Mouse (Mus musculus) gastrocnemius, adult 18-20 months (tissue): ENCODE measurements at regions not wholly inside any gene's neighbourhood (a gene's known extent, or its start where the extent isn't known, plus 50 kb on each side); places are given as distances from the start of the nearest gene placed in this dataset.

Experiments
- DNase-seq: peaks from one replicate; pipeline ENCODE4 v3.0.0; 2021; ENCODE audit warnings: low spot score

DNA sequence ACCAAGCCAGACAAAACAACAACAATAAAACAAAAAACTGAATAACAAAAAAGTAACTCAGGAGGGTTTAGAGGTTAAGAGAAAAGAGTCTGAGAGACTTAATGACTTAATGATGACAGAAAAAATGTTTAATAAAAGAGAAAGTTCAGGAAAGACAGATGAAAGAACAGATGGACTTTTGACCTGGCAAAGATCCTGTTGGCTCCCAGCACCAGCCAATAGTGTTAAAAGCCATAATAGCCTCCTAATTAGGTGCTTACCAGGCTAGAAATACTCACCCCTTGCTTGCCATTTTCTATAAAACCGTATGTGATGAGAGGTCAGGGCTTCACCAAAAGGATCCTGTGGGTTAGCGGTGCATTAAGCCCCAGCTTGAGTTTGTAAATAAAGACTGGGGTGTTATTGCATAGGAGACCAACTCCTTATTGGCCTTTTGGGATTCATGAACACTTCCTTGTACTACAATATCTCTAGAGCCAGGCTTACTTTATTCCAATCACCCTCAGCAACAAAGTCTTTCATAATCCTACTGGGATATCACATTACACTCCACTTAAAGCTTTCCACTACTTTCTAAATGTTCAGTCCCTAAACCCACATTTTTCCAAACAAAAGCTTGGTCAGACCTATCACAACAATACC is 282.1 kb upstream of the Rasa1 start:
- DNase-seq, result no peak

DNA sequence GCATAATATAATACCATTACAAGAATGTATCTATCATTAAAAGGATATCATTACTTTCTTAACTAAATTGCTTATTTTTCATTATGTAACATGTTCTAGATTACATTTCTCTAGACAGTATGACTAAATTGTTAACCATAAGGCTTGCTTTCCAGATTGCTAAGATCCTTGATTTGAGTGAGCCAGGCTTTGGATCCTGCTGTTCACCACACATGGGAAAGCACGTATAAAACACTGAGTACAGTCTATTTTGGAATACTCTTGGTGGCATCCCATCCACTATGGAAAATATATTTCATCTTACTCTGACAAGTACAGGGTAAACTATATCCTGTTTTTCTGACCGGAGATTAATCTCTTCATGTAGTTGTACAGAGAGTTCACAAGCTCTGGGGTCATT is 268.9 kb upstream of the Rasa1 start:
- DNase-seq, result no peak

DNA sequence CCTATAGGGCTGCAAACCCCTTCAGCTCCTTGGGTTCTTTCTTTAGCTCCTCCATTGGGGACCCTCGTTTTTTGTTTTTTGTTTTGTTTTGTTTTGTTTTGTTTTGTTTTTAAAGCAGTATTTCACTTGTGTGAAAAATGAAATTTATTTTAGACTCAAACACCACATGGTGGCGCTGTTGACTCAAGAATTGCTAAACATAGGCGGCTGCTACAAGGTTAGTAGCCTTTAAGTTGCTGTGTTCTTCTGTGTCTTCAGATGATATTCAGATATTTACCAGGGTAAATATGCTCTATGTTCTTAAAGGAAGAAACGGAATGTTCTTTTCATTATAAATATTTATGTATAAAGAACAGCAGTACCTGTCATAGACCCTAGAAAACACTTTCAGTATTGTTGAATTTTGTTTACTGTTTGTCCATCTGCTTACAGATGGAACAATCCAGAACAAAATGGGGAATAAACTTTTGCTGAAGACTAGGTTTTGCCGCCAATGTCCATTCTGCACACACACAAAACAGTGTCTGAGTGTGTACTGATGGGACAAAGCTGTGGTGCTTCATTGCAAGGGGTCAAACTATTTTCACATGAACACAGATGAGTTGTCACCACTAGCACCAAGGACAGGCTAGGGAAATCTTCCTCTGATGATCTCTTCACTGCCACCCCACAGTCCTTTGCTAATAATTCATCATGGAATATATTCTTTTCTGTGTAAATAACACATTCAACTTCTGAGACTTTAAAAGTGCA is 267.3 kb upstream of the Rasa1 start:
- DNase-seq, result peak; percentile 25

- no peak for DNase-seq
These were observed 264.1 kb upstream of the Rasa1 start for GRCm38 (mm10) chr13:85553072-85553471.

DNA sequence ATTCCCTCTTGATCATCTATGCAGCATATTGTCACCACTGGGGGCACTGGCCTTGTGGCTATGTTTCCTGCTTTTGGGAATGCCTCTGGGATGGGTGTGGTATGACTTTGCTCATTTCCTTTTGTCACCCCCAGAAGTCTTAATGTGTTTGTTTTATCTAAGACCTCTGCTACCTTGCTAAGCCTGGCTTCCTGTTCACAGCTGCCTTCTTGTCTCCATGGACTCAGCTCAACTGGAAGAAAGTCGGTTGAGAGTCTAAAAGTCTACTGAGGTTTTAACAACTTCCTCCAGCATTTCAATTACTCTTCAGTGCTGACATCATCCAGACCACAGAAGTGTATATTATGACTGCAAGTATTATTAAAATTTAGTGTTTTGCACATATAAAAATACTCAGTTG is 220.7 kb upstream of the Rasa1 start:
- DNase-seq, result no peak

GRCm38 (mm10) chr13:85508552-85508951 is 219.6 kb upstream of the Rasa1 start:
- DNase-seq, result no peak

DNA sequence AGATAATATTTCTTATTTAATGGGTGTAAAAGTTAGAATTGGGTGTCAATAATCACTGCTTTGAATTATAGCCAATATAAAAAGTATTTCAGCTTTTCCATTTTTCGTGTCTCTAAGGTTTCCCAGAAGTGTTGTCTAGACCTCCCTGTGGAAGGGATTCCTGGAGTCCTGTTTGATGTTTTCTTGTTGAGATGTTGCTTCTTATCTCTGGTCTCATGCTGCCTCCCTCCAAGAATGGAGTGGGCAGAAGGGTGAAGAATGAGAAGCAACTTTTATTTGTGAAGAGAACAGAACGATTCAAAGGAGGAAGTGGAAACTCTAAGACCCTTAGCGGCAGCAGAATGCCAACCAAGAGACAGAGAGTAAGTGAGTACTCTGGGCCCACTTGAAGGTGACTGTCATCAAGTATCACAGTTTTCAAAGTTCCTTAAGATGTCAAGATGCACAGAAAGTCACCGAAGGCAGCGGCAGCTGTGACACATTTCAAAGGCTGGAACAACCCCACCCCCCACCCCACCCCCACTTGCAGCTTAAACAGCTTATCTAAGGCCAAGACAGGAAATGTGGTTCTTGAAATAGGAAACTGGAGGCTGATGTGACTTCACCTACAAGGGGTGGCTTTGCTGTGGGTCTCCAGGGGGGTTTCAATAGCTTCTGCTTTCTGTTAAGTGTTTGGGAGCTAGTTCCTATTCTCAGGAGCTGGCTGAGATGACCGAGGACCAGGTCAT is 218.6 kb upstream of the Rasa1 start:
- DNase-seq, result no peak

DNA sequence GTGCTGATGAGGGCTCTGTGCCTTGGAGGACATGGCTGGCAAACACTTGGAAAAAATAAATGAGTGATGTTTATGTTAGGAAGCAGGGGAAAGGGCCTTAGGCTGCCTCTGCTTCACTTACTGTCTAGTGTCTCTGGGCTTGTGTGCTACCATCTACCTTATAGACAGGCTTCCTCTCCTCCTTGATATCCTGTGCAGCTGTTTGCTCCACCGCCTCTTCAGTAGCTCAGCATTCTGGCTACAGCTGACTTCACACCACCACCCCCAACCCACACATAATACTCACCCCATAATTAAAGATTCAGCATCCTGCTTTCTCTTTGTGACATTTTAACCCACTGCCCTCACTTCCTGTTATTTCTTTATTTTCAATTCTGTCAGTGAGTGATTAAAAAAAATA is 217.9 kb upstream of the Rasa1 start:
- DNase-seq, result no peak

- no peak for DNase-seq
These were observed 217.1 kb upstream of the Rasa1 start for GRCm38 (mm10) chr13:85506030-85506429.

GRCm38 (mm10) chr13:85505046-85505445 is 216.1 kb upstream of the Rasa1 start:
- no peak for DNase-seq

- DNase-seq, result no peak
These were observed 215.1 kb upstream of the Rasa1 start for GRCm38 (mm10) chr13:85504001-85504400.

- no peak for DNase-seq
These were observed 209.8 kb upstream of the Rasa1 start for GRCm38 (mm10) chr13:85498696-85499095.

- DNase-seq, result no peak
These were observed 195.9 kb upstream of the Rasa1 start for GRCm38 (mm10) chr13:85484790-85485189.

GRCm38 (mm10) chr13:85483348-85483747 is 194.4 kb upstream of the Rasa1 start:
- DNase-seq, result no peak

GRCm38 (mm10) chr13:85479405-85479804 is 190.5 kb upstream of the Rasa1 start:
- no peak for DNase-seq

GRCm38 (mm10) chr13:85476274-85476846 is 187.4 kb upstream of the Rasa1 start:
- DNase-seq, result no peak

- DNase-seq, result no peak
These were observed 182.4 kb upstream of the Rasa1 start for GRCm38 (mm10) chr13:85471340-85471739.

DNA sequence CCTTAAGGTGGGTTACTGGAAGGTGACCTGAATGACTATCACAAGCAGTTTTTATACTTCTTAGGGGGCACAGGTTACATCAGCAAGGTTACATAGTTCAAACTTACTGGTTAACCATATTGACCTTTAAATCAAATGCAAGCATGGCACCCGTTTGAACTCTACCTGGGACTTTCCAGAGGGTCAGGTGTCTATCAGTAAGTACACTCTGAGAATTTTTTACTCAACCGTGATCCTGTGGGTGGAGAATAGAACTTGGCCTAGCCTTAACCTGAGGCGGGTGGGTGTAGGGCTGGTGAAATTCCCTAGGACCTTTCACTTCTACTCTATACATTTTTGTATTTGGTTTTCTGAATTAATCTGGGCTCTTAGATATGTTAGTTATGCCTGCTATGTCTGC is 170.5 kb upstream of the Rasa1 start:
- DNase-seq, result no peak

- no peak for DNase-seq
These were observed 169.7 kb upstream of the Rasa1 start for GRCm38 (mm10) chr13:85458611-85459010.

DNA sequence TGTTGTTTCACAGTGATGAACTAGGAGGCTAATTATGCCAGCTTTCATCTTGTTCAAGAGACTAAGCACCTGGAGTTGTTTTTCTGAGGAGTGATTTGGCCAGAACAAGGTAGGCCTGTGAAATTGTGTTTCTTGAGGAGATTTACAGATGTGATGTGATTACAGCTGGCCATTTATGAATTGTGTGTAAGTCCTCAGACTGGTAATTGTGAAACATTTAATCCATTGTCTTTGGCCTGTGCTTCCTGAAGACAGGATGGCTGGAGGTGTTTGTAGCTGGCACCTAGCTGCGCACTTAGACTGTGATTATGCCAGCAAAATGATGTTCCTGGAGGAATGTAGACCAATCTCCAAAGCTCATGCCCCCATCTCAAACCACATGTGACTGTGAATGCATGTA is 150.7 kb upstream of the Rasa1 start:
- no peak for DNase-seq

DNA sequence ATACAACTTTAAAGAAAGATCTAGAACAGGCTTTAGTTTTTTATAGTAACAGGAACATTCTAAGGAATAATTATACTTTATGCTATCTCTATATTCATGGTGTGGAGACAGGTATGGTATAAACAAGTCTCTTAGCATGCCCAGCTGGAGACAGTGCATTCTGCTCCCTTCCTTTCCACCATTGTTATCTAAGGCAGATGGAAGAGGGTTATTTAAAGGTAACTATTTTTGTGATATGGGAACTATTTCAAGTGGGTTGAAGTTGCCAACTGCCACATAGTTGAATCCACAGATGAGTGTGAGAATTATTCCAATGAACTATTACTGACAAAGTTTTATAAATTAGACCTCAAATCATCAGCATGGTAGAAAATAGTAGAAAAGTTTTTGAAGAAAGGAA is 148.9 kb upstream of the Rasa1 start:
- DNase-seq, result no peak

GRCm38 (mm10) chr13:85437009-85437408 is 148.1 kb upstream of the Rasa1 start:
- no peak for DNase-seq
